Mouse (Mus musculus): ENCODE results near the gene Hbb-bh1. TPM values are rescaled to one million over a fixed set of nuclear protein-coding genes. Genes with fewer than 3 reads are reported as not detected.
"Not testable (repeated sequence)": the region's sequence is repeated elsewhere in the genome, so short reads cannot be mapped to it uniquely, and the experiment has no call there.

Gene Hbb-bh1
- polyA plus RNA-seq, 1 experiment from 2014 or later, result 6.2 TPM

DNA sequence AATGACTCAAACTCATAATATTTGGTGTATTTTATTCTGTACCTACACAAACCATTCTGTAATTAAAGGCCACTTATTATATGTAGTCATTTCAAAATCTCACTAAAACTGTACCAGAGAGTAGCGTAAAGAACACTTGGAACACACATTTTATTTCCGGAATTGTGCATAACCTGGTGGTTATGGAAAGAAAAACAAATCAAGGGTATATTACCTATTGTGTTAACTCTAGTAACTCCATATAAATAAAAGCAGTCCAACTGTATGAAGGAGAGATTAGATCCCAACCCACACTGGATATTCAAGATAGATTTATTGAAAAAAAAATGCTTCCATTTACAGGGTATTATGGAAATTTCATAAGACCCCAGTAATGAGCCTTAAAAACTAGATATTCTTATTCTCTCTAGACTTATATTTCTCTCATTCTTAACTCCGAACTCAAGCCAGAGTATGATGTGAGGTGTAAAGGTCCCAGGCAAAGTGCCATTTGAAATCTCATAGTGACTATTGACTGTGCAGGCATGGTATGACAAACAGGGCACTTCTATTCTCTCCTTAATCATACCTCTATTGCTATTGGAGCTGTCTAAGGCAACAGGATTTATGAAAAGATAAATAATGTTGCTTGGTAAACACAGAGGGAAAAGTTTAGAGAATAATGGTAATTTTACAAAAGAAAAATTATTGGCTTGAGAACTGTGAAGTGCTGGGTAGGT is 17.3 kb downstream of the Hbb-bh1 start:
- no peaks in the 10 kb centered on the region for H3K36me3 ChIP-seq (ENCODE audit: control insufficient read depth, insufficient read depth, low read length)
- no peaks in the 10 kb centered on the region for H3K4me1 ChIP-seq (ENCODE audit: control insufficient read depth, insufficient read depth, low read length)
- no peak overlapping the region for H3K9ac ChIP-seq (replicated peaks; ENCODE audit: low read depth, low read length)
- H3K27me3 ChIP-seq (ENCODE audit: control insufficient read depth, insufficient read depth, low read length), result no peaks in the 10 kb centered on the region
- H3K27ac ChIP-seq (ENCODE audit: low read length), result no peak overlapping the region
- ATAC-seq (ENCODE audit: insufficient number of reproducible peaks, insufficient read depth, low FRiP score, low read depth), result peak; percentile 85; the same call in 1 of the 2 replicates
- no peak overlapping the region for H3K4me3 ChIP-seq (ENCODE audit: low read depth, low read length)
- WGBS, result 92% methylated on average over 3 of the region's 3 CpGs
- H3K9me3 ChIP-seq (ENCODE audit: control insufficient read depth, low read depth, low read length), result no peaks in the 10 kb centered on the region
- H3K4me2 ChIP-seq (replicated peaks; ENCODE audit: low read depth, low read length), result no peak overlapping the region

DNA sequence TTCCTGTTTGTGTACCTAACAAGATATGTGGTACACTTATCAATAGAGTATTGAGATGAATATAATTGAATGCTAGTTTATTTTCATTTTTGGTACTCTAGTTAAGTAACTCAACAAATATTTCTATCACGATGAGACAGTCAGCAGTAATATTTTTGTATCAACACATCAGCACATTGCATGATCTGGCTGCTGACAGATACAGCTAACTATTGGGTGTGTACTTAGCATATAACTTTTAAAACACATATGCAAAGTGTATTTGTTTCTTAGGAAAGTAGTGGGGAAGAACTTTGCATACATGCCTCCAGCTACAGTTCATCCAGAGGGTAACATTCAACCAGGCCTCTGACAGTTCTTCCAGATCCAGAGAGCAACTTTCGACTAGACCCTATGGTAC is 18.4 kb downstream of the Hbb-bh1 start:
- H3K4me3 ChIP-seq (ENCODE audit: low read depth, low read length), result no peak overlapping the region
- no peak for ATAC-seq (ENCODE audit: insufficient number of reproducible peaks, insufficient read depth, low FRiP score, low read depth)
- H3K27me3 ChIP-seq (ENCODE audit: control insufficient read depth, insufficient read depth, low read length), result no peaks in the 10 kb centered on the region
- no peak overlapping the region for H3K9ac ChIP-seq (replicated peaks; ENCODE audit: low read depth, low read length)
- H3K4me1 ChIP-seq (ENCODE audit: control insufficient read depth, insufficient read depth, low read length), result no peaks in the 10 kb centered on the region
- H3K27ac ChIP-seq (ENCODE audit: low read length), result no peak overlapping the region
- no peaks in the 10 kb centered on the region for H3K36me3 ChIP-seq (ENCODE audit: control insufficient read depth, insufficient read depth, low read length)
- 75% methylated on average over 2 of the region's 2 CpGs for WGBS
- no peak overlapping the region for H3K4me2 ChIP-seq (replicated peaks; ENCODE audit: low read depth, low read length)
- no peaks in the 10 kb centered on the region for H3K9me3 ChIP-seq (ENCODE audit: control insufficient read depth, low read depth, low read length)

DNA sequence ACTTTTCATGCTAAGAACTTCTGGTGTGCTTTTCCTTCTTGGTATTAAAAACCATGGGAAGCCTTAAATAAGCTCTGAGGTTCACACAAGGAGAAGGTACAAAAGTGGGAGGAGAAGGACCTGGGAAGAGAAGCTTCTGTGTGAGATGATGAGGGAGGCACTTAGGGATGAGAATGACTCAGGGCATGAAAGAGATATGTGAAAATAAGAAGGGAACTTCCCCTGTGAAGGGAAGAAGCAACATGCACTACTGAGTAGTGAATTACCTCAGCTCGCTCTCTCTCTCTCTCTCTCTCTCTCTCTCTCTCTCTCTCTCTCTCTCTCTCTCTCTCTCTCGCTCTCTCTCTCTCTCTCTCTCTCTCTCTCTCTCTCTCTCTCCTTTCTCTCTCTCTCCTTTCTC is 27.9 kb downstream of the Hbb-bh1 start:
- not testable (repeated sequence) for H3K4me2 ChIP-seq (replicated peaks; ENCODE audit: low read depth, low read length); H3K27me3 ChIP-seq (ENCODE audit: control insufficient read depth, insufficient read depth, low read length); ATAC-seq (ENCODE audit: insufficient number of reproducible peaks, insufficient read depth, low FRiP score, low read depth); H3K4me1 ChIP-seq (ENCODE audit: control insufficient read depth, insufficient read depth, low read length); H3K36me3 ChIP-seq (ENCODE audit: control insufficient read depth, insufficient read depth, low read length); H3K27ac ChIP-seq (ENCODE audit: low read length); H3K9ac ChIP-seq (replicated peaks; ENCODE audit: low read depth, low read length); H3K4me3 ChIP-seq (ENCODE audit: low read depth, low read length); H3K9me3 ChIP-seq (ENCODE audit: control insufficient read depth, low read depth, low read length)
- 86% methylated on average over 1 of the region's 2 CpGs for WGBS

DNA sequence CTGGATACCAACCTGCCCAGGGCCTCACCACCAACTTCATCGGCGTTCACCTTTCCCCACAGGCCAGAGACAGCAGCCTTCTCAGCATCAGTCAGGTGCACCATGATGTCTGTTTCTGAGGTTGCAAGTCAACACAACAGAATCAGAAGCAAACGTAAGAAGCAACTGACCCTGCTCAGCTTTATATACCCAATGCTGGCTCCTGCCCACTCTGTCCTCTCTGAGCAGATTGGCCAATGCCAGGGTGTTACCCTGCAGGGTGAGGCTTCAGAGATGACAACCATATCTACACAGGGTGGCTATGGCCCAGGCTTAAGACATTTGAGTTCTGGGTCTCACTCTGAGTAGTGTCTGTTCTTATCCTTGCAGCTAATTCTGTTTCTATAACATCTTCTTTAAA is 29.2 kb downstream of the Hbb-bh1 start, which contains the start of gene Hbb-bt:
Hbb-bt (minus strand) TSS at position 231 of the 400 bp plus-strand sequence.
- no peak within 1 kb of the TSS for H3K4me2 ChIP-seq (replicated peaks; ENCODE audit: low read depth, low read length)
- 85% methylated on average over 3 of the region's 3 CpGs for WGBS
- no peak within 1 kb of the TSS for H3K27ac ChIP-seq (ENCODE audit: low read length)
- no peaks in the 10 kb centered on the region for H3K4me1 ChIP-seq (ENCODE audit: control insufficient read depth, insufficient read depth, low read length)
- no peak within 1 kb of the TSS for H3K4me3 ChIP-seq (ENCODE audit: low read depth, low read length)
- no peaks in the 10 kb centered on the region for H3K27me3 ChIP-seq (ENCODE audit: control insufficient read depth, insufficient read depth, low read length)
- H3K36me3 ChIP-seq (ENCODE audit: control insufficient read depth, insufficient read depth, low read length), result no peaks in the 10 kb centered on the region
- no peaks in the 10 kb centered on the region for H3K9me3 ChIP-seq (ENCODE audit: control insufficient read depth, low read depth, low read length)
- no peak within 1 kb of the TSS for H3K9ac ChIP-seq (replicated peaks; ENCODE audit: low read depth, low read length)
- ATAC-seq (ENCODE audit: insufficient number of reproducible peaks, insufficient read depth, low FRiP score, low read depth), result peak; percentile 87; the same call in 1 of the 2 replicates

DNA sequence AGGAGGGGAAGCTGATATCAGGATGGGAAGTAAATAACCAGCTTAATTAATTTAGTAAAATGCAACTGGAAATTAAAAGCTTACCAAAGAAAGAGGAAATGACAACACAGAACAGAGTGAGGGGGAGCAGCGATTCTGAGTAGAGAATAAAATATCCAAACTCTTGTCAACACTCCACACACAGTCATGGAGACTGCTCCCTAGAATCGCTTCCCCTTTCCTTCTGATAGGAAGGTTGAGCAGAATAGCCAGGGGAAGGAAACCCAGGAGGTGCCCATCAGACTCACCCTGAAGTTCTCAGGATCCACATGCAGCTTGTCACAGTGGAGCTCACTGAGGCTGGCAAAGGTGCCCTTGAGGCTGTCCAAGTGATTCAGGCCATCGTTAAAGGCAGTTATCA is 29.8 kb downstream of the Hbb-bh1 start:
- H3K4me2 ChIP-seq (replicated peaks; ENCODE audit: low read depth, low read length); H3K27ac ChIP-seq (ENCODE audit: low read length); H3K4me1 ChIP-seq (ENCODE audit: control insufficient read depth, insufficient read depth, low read length); ATAC-seq (ENCODE audit: insufficient number of reproducible peaks, insufficient read depth, low FRiP score, low read depth); H3K9ac ChIP-seq (replicated peaks; ENCODE audit: low read depth, low read length); H3K36me3 ChIP-seq (ENCODE audit: control insufficient read depth, insufficient read depth, low read length); H3K4me3 ChIP-seq (ENCODE audit: low read depth, low read length); H3K27me3 ChIP-seq (ENCODE audit: control insufficient read depth, insufficient read depth, low read length); H3K9me3 ChIP-seq (ENCODE audit: control insufficient read depth, low read depth, low read length): not testable (repeated sequence)
- no CpG with 5 or more reads among the region's 3 CpGs for WGBS

DNA sequence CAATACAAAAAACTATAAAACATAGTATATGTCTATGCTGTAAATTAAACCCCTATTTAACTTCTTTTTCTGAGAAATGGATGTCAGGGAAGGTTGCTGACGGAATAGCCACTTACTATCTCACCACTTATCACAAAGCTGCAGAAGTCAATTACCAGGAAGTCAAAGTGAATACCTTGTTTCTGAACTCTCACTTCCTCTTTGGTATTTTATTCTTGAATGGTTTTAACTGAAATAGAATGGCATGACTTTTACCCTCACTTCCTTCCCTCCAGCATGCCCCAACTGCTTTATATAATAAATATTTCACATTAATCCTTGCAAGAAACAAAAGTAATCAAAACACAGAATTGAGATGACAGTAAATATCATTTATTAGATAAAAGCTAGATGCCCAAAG is 30.8 kb downstream of the Hbb-bh1 start:
- Histone ChIP-seq H3K36me3 (ENCODE audit: control insufficient read depth, insufficient read depth, low read length) (no peaks in the 10 kb centered on the region), H3K4me2 (replicated peaks; ENCODE audit: low read depth, low read length) (no peak overlapping the region), H3K9me3 (ENCODE audit: control insufficient read depth, low read depth, low read length) (no peaks in the 10 kb centered on the region), H3K9ac (replicated peaks; ENCODE audit: low read depth, low read length) (no peak overlapping the region), H3K27ac (ENCODE audit: low read length) (no peak overlapping the region), H3K27me3 (ENCODE audit: control insufficient read depth, insufficient read depth, low read length) (no peaks in the 10 kb centered on the region), H3K4me1 (ENCODE audit: control insufficient read depth, insufficient read depth, low read length) (no peaks in the 10 kb centered on the region), H3K4me3 (ENCODE audit: low read depth, low read length) (no peak overlapping the region)
- ATAC-seq (ENCODE audit: insufficient number of reproducible peaks, insufficient read depth, low FRiP score, low read depth), result no peak
- WGBS, result 61% methylated on average over 1 of the region's 1 CpGs

DNA sequence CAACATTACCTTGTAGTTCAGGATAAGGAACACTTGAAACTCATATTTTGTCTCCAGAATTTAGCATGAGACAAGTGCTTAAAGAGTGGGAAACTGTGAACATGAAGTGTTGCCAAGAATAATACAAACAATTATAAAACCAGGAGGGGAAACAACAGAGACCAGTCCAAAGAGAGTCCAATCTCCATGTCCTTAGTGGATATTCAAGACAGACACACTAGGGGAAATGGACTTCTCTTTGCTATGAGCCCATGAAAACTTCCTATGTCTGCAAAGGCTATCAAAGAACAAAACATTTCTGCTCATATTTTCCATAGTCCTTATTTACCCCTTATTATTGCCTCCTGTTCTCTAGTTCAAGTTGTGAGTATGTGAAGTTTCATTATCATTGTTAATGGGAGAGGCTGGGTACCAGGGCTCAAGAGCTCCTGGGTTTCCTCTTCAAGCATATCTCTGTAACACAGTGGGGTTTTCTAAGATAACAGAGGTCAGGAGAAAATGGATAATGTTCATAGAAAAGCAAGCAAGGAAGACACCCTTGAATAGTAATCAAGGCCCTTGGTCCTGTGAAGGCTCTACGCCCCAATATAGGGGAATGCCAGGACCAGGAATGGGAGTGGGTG is 31.6 kb downstream of the Hbb-bh1 start:
- peak; percentile 33; the same call in 1 of the 2 replicates for ATAC-seq (ENCODE audit: insufficient number of reproducible peaks, insufficient read depth, low FRiP score, low read depth)
- no peaks in the 10 kb centered on the region for H3K9me3 ChIP-seq (ENCODE audit: control insufficient read depth, low read depth, low read length)

DNA sequence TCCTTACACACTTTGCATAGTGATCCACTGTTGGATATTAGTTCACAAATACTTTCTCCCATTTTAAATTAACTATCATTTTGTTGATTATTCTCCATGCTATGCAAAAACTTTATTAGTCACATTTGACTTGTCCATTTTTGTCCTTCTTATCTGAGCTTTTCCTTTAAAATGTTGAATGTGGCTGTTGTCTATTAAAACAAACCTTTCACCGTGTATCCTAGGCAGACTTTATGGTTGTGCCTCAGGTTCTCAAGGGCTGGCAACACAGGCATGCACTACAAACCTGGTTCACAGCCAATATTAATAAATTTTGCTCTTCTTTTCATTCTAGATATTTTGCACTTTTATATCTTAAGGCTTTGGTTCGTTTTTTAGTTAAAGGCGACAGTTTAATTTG is 32.2 kb downstream of the Hbb-bh1 start:
- H3K9me3 ChIP-seq (ENCODE audit: control insufficient read depth, low read depth, low read length), result no peaks in the 10 kb centered on the region
- no peaks in the 10 kb centered on the region for H3K4me1 ChIP-seq (ENCODE audit: control insufficient read depth, insufficient read depth, low read length)
- H3K4me3 ChIP-seq (ENCODE audit: low read depth, low read length), result no peak overlapping the region
- H3K9ac ChIP-seq (replicated peaks; ENCODE audit: low read depth, low read length), result no peak overlapping the region
- ATAC-seq (ENCODE audit: insufficient number of reproducible peaks, insufficient read depth, low FRiP score, low read depth), result no peak
- WGBS, result 79% methylated on average over 3 of the region's 3 CpGs
- H3K27ac ChIP-seq (ENCODE audit: low read length), result no peak overlapping the region
- H3K27me3 ChIP-seq (ENCODE audit: control insufficient read depth, insufficient read depth, low read length), result no peaks in the 10 kb centered on the region
- H3K4me2 ChIP-seq (replicated peaks; ENCODE audit: low read depth, low read length), result no peak overlapping the region
- no peaks in the 10 kb centered on the region for H3K36me3 ChIP-seq (ENCODE audit: control insufficient read depth, insufficient read depth, low read length)

More for the DNA sequence above, 31.6 kb downstream of the Hbb-bh1 start:
- H3K27me3 ChIP-seq (ENCODE audit: control insufficient read depth, insufficient read depth, low read length), result no peaks in the 10 kb centered on the region
- H3K27ac ChIP-seq (ENCODE audit: low read length), result no peak overlapping the region
- WGBS, result 86% methylated on average over 1 of the region's 1 CpGs
- no peak overlapping the region for H3K4me2 ChIP-seq (replicated peaks; ENCODE audit: low read depth, low read length)
- H3K4me1 ChIP-seq (ENCODE audit: control insufficient read depth, insufficient read depth, low read length), result no peaks in the 10 kb centered on the region
- no peaks in the 10 kb centered on the region for H3K36me3 ChIP-seq (ENCODE audit: control insufficient read depth, insufficient read depth, low read length)
- no peak overlapping the region for H3K9ac ChIP-seq (replicated peaks; ENCODE audit: low read depth, low read length)
- H3K4me3 ChIP-seq (ENCODE audit: low read depth, low read length), result no peak overlapping the region
